Mouse (Mus musculus) C3H10T1/2 (cell line): Measurements from ENCODE around the gene Bfar. TPM values are rescaled to one million over a fixed set of nuclear protein-coding genes. Genes with fewer than 3 reads are reported as not detected.

Experiments used
- polyA plus RNA-seq, 2 experiments: library from polyadenylated mRNA; unstranded; fragments of >200 nt; fragmentation: generic; extraction: Trizol; gene quantifications; one replicate each; pipeline ENCODE4 v1.2.1; 2012; ENCODE audit warnings: missing spikeins in 2 of 2

Gene Bfar
- 10 to 100 TPM in 1 of 2 experiments, 1 to 10 TPM in 1; 1.3 to 16.3 TPM for polyA plus RNA-seq

GRCm38 (mm10) chr16:13671685-13672385, at the start of gene Bfar, which contains the start of gene 3110001I22Rik:
Gene Bfar, plus strand, starts transcription at chr16:13671858.
Gene 3110001I22Rik, plus strand, starts transcription at chr16:13671929.

DNA sequence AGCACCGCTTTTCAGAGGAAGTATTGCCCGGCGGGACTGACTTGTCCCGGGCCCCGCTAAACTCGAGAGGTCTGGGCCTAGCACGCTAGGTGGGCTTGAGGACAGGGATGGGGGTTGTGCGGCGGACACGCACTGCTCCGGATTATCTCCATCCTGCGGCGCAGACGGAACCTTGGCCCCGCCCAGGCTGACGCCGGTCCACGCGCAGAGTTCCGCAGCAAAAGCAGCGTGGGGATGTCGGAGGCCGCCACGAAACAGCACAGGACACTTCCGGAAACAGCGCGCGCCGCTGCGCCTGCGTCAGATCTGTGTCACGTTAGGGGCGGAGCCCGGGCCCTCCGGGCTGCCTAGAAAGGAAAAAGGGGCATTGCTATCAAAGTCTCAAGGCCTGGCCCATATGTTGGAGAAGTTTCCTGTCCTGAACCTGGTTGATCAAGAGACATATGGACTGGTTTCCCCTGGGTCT, 3.7 kb upstream of the Bfar start, which contains the start of gene Parn:
TSS of gene Parn (minus strand) at position 293 of the 466 bp plus-strand sequence.

GRCm38 (mm10) chr16:13730285-13731255, 58.9 kb downstream of the Bfar start, which contains the start of gene Pla2g10:
Gene Pla2g10, minus strand, starts transcription at chr16:13730983.

Other genes with a start within 250 kb of the Bfar start
- 10 to 100 TPM in 1 of 2 experiments, 1 to 10 TPM in 1; 4.5 to 26.0 TPM for gene Parn, start 3.7 kb upstream of the Bfar start, polyA plus RNA-seq
- gene 3110001I22Rik, start 71 bp downstream of the Bfar start, polyA plus RNA-seq: 1 to 10 TPM in 1 of 2 experiments, under 1 TPM in 1; 0.08 to 1.6 TPM
- gene Pla2g10, start 59.1 kb downstream of the Bfar start, polyA plus RNA-seq: not detected
- 10 to 100 TPM in 1 of 2 experiments, 1 to 10 TPM in 1; 6.2 to 17.6 TPM for gene Rrn3, start 108.8 kb downstream of the Bfar start, polyA plus RNA-seq
- 10 to 100 TPM; 17.1 to 81.4 TPM for gene Ntan1, start 147.0 kb downstream of the Bfar start, polyA plus RNA-seq
- gene Pdxdc1, start 231.3 kb downstream of the Bfar start, polyA plus RNA-seq: 10 to 100 TPM in 1 of 2 experiments, 1 to 10 TPM in 1; 6.1 to 39.3 TPM
- gene Mpv17l, start 231.3 kb downstream of the Bfar start, polyA plus RNA-seq: 1 to 10 TPM in 1 of 2 experiments, under 1 TPM in 1; 0.20 to 1.3 TPM